Mouse (Mus musculus) kidney, embryonic 14.5 days (tissue): ENCODE measurements around the gene Nlrc5. TPM values are rescaled to one million over a fixed set of nuclear protein-coding genes. Genes with fewer than 3 reads are reported as not detected.

Experiments
- ATAC-seq: fragments of 200-750 bp; cut with Nextera tagmentation; 2 replicates; pipeline ENCODE4 v1.8.0; 2017; ENCODE audit warnings: moderate number of reproducible peaks, mild to moderate bottlenecking, moderate TSS enrichment, moderate library complexity; ENCODE audit not compliant: low FRiP score, low TSS enrichment
- H3K27ac ChIP-seq: fragments of 300-500 bp; sonication (generic); 2 replicates; pipeline ENCODE4 v1.5.1; 2014; ENCODE audit warnings: low read depth, mild to moderate bottlenecking, low read length, moderate library complexity, mixed read lengths
- H3K27me3 ChIP-seq: fragments of 300-500 bp; sonication (generic); 2 replicates; pipeline ENCODE4 v1.6.1; 2014; ENCODE audit warnings: mild to moderate bottlenecking, low read length; ENCODE audit not compliant: control insufficient read depth, insufficient read depth
- H3K36me3 ChIP-seq: fragments of 300-500 bp; sonication (generic); 2 replicates; pipeline ENCODE4 v1.6.1; 2014; ENCODE audit warnings: low read length, mixed read lengths; ENCODE audit not compliant: control insufficient read depth, insufficient read depth
- H3K4me1 ChIP-seq: fragments of 300-500 bp; sonication (generic); 2 replicates; pipeline ENCODE4 v1.6.1; 2014; ENCODE audit warnings: low read length, mixed read lengths; ENCODE audit not compliant: control insufficient read depth, insufficient read depth
- H3K4me2 ChIP-seq: fragments of 300-500 bp; sonication (generic); replicated peaks from 2 replicates; pipeline ENCODE4 v1.6.1; 2014; ENCODE audit warnings: low read depth, mild to moderate bottlenecking, low read length
- H3K4me3 ChIP-seq: fragments of 300-500 bp; sonication (generic); 2 replicates; pipeline ENCODE4 v1.5.1; 2014; ENCODE audit warnings: mild to moderate bottlenecking, low read length
- H3K9ac ChIP-seq: fragments of 300-500 bp; sonication (generic); 2 replicates; pipeline ENCODE4 v1.6.1; 2014; ENCODE audit warnings: low read depth, mild to moderate bottlenecking, low read length, moderate library complexity
- H3K9me3 ChIP-seq: fragments of 300-500 bp; sonication (generic); 2 replicates; pipeline ENCODE4 v1.6.1; 2016; ENCODE audit warnings: low read length; ENCODE audit not compliant: control insufficient read depth
- WGBS: fragments of 180-500 bp; shearing (Covaris S2); extraction: QIAGEN DNeasy Blood & Tissue Kit; methylation state at CpG from one replicate; pipeline ENCODE4 v1.1.7; 2014; 5-methylcytosine and 5-hydroxymethylcytosine counted together
- polyA plus RNA-seq: library from polyadenylated mRNA; unstranded; fragments of >200 nt; fragmentation: Nextera tagmentation; extraction: Ambion mirVana; gene quantifications from 2 replicates; pipeline ENCODE4 v1.2.1, GENCODE M21; 2014

Gene Nlrc5
- polyA plus RNA-seq, 1 experiment from 2014 or later, result 0.70 TPM

DNA sequence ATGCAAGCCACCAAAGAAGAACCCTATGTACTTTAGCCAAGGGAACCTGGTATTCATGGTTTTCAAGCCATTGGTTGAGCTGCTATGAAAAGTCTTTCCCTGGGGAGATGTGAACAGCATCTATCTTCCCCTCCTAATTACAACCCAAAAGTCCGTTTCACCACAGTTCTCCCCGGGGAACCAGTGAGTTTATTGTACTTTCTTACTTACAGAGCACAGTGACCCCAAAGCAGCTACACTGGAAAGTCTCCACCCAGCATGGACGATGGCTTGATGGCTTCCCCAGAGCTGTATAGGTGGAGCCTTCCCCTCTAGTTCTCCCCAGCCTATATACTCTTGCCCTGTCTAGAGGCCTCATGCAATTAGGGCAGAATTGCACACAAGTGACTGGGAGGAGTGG, 1.9 kb upstream of the Nlrc5 start:
- ATAC-seq, result no peak
- Histone ChIP-seq H3K9ac (no peak overlapping the region), H3K4me1 (no peaks in the 10 kb centered on the region), H3K36me3 (no peaks in the 10 kb centered on the region), H3K4me3 (no peak overlapping the region), H3K27me3 (peaks cover 10% of the 10 kb centered on the region; the same call in 1 of the 2 replicates), H3K4me2 (no peak overlapping the region), H3K27ac (no peak overlapping the region), H3K9me3 (no peaks in the 10 kb centered on the region)
- WGBS, result 64% methylated on average over 3 of the region's 3 CpGs

DNA sequence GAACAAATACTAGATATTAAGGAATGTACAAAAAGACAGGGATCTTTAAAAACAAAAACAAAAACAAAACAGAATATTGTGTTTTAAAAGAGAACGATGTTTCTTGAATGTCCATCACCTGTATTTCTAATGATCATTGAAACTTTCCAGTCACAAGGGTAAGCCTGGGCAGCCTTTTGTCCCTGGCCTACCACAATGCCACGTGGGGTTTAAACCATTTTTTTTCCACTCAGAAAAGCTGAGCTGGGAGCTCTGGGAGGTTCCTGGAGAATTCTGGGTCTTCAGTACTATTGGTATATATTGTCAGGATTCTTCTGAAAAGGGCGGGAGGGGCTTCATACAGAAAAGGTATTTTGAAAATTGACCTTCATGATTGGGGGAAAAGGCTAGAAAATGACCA, 802 bp downstream of the Nlrc5 start:
- 83% methylated on average over 3 of the region's 3 CpGs for WGBS
- no peak overlapping the region for H3K4me2 ChIP-seq
- no peak overlapping the region for H3K27ac ChIP-seq
- no peaks in the 10 kb centered on the region for H3K4me1 ChIP-seq
- H3K27me3 ChIP-seq, result peaks cover 10% of the 10 kb centered on the region; the same call in 1 of the 2 replicates
- H3K36me3 ChIP-seq, result no peaks in the 10 kb centered on the region
- no peak overlapping the region for H3K9ac ChIP-seq
- no peak overlapping the region for H3K4me3 ChIP-seq
- ATAC-seq, result no peak
- H3K9me3 ChIP-seq, result no peaks in the 10 kb centered on the region

DNA sequence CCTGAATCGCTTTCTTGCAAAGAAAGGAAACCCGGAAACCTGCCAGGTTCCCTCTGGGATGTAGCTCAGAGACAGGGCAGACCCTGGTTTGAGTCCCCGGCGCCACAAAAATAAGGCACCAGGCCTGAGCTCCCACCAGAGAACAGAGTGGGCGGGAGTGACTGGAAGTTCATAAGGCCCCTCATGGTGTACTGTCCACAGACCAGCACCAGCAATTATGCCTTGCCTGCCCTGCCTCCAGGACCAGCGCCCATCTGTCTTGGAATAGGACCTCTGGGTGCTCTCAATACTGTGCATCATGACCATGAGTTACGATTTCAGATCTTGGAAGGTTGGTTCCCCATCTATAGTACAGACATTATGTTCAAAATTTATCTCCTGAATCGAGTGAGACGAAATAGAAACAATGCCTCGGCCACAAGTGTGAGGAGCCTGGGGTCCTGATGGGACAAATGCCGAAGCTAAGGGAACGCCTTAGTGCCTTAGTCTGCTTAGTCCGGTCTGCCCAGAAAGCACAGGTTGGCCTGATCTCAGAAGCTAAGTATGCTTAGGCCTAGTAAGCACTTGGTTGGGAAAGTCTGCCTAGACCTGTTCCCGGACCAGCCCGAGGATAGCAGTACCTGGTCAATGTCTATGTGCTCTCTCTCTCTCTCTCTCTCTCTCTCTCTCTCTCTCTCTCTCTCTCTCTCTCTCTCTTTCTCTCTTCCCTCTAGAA, 1.4 kb downstream of the Nlrc5 start:
- no peak overlapping the region for H3K9ac ChIP-seq
- H3K4me3 ChIP-seq, result no peak overlapping the region
- H3K9me3 ChIP-seq, result no peaks in the 10 kb centered on the region
- H3K27ac ChIP-seq, result no peak overlapping the region
- no peaks in the 10 kb centered on the region for H3K4me1 ChIP-seq
- no peak for ATAC-seq
- no peak overlapping the region for H3K4me2 ChIP-seq
- no peaks in the 10 kb centered on the region for H3K36me3 ChIP-seq
- 90% methylated on average over 15 of the region's 15 CpGs for WGBS
- peaks cover 10% of the 10 kb centered on the region; the same call in 1 of the 2 replicates for H3K27me3 ChIP-seq

DNA sequence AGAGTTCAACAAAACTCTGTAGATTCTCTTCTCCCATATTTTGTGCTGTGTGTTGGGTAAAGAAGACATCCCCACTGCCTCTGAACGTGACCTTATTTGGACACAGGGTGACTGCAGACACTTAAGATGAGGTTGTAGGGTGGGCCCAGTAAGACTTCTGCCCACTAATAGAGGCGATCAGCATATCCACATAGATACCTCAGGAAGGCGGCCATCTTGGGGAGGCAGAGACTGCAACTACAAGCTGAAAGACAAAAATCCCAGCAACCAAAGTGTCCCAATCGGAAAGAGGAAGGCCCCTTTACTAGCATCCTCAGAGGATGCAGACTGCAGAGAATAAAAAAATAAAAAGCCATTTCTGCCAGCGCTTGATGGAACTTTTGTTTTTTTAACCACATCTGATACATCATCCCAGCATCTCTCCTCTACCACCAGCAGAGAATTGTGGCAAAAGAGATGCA, 2.0 kb downstream of the Nlrc5 start:
- Histone ChIP-seq H3K9me3 (no peaks in the 10 kb centered on the region), H3K4me2 (no peak overlapping the region), H3K27me3 (peaks cover 10% of the 10 kb centered on the region; the same call in 1 of the 2 replicates), H3K4me1 (no peaks in the 10 kb centered on the region), H3K27ac (no peak overlapping the region), H3K36me3 (no peaks in the 10 kb centered on the region), H3K4me3 (no peak overlapping the region), H3K9ac (no peak overlapping the region)
- 89% methylated on average over 5 of the region's 5 CpGs for WGBS
- no peak for ATAC-seq

DNA sequence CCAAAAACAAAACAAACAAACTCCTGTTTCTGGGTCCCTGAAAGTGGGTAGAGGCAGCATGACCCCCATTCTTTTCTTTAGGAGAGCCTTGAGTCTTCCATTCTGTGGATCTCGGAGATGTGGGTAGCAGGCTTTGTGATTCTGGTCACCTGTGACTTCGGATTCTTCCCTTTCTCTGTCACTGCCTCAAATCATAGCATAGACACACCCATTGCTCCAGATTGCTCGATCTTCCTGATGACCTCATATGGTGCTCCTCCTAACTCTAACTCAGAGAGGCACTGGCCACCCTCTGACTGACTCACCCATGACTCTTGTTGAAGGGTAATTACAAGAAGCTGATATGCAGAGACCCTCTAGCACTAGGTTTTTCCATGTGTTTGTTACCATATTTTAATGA, 2.7 kb downstream of the Nlrc5 start:
- no peaks in the 10 kb centered on the region for H3K4me1 ChIP-seq
- no peak overlapping the region for H3K4me3 ChIP-seq
- H3K27me3 ChIP-seq, result peaks cover 10% of the 10 kb centered on the region; the same call in 1 of the 2 replicates
- no peak overlapping the region for H3K9ac ChIP-seq
- 75% methylated on average over 3 of the region's 3 CpGs for WGBS
- no peaks in the 10 kb centered on the region for H3K9me3 ChIP-seq
- H3K36me3 ChIP-seq, result no peaks in the 10 kb centered on the region
- no peak for ATAC-seq
- no peak overlapping the region for H3K4me2 ChIP-seq
- no peak overlapping the region for H3K27ac ChIP-seq

DNA sequence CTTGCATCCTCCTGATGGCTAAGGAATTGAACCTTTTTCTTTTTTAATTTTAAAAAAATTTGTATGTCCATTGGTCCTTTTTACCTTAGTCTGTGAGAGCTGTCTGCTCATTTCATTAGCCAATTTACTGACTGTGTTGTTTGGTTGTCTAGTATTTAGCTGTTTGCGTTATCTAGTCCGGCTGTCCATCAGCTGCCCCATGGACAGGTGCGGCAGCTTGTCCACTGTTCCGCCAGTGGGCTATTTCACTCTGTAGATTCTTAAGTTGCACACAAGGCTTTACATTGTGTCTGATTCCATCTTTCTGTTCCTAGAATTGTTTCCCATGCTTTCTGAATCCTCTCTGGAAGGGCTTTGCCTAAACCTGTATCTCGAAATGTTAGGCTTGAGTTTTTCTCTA, 4.5 kb downstream of the Nlrc5 start:
- no peaks in the 10 kb centered on the region for H3K4me1 ChIP-seq
- ATAC-seq, result no peak
- WGBS, result 91% methylated on average over 5 of the region's 5 CpGs

DNA sequence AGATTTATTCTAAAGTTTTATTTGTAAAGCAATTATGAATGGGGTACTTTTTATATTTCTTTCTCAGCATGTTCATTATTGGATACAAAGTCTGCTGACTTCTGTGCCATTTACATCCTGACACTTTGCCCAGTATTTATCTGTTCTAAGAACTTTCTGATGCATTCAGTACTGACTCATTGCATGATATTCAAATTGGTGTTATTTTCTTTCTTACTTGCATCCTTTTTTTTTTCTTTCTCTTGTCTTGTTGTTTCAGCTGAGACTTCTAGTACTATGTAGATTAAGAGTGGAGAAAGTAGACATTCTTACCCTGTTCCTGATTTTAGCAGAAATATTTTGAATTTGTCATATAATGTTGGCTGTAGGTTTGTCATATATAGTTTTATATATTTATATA, 5.5 kb downstream of the Nlrc5 start:
- no peak overlapping the region for H3K4me2 ChIP-seq
- H3K36me3 ChIP-seq, result no peaks in the 10 kb centered on the region
- no peak for ATAC-seq
- no peak overlapping the region for H3K4me3 ChIP-seq
- H3K9me3 ChIP-seq, result no peaks in the 10 kb centered on the region
- no peaks in the 10 kb centered on the region for H3K27me3 ChIP-seq
- H3K9ac ChIP-seq, result no peak overlapping the region
- H3K4me1 ChIP-seq, result no peaks in the 10 kb centered on the region
- no peak overlapping the region for H3K27ac ChIP-seq

More for the DNA sequence above, 4.5 kb downstream of the Nlrc5 start:
- Histone ChIP-seq H3K27ac (no peak overlapping the region), H3K4me2 (no peak overlapping the region), H3K27me3 (peaks cover 7% of the 10 kb centered on the region; the same call in 1 of the 2 replicates), H3K9ac (no peak overlapping the region), H3K9me3 (no peaks in the 10 kb centered on the region), H3K36me3 (no peaks in the 10 kb centered on the region), H3K4me3 (no peak overlapping the region)

DNA sequence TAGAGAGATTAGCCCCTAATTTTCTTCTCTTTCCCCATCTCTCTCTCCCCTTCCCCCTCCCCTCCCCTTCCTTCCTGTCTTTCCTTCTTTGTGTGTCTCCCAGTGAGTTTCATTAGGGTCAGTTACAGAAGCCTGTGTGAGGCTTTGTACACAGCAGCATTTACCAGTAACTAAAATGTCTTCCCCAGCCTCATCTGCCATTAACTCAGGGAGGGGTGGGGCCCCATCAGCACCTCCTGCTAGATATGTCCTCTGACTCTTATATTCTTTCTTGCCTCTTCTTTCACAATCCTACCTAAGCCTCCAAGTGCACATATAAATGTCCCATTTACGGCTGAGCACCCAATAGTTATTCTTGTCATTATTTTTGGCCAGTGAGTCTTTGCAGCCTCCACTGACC, 6.2 kb downstream of the Nlrc5 start:
- WGBS, result 80% methylated on average over 1 of the region's 1 CpGs
- ATAC-seq, result no peak
- Histone ChIP-seq H3K4me1 (no peaks in the 10 kb centered on the region), H3K9me3 (no peaks in the 10 kb centered on the region), H3K36me3 (no peaks in the 10 kb centered on the region), H3K27ac (no peak overlapping the region), H3K4me2 (no peak overlapping the region), H3K4me3 (no peak overlapping the region), H3K27me3 (no peaks in the 10 kb centered on the region), H3K9ac (no peak overlapping the region)

DNA sequence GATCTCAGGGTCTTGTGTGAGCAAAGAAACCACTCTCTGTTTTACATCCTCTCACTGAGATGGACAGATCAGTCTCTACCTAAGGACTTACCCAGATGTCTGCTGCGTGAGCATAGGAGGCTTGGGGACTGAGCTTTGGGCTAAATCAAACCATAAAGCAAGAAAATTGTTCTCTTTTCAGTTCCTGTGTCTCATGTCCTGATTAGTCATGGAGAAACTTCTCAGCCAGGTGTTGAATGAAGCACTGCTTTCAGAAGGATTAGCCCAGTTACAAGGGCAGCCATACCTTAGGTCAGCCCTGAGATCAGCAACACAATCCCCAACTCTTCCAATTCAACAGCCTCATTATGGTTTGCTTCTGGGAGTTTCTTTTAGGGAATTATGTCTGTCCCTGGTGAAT, 7.5 kb downstream of the Nlrc5 start:
- H3K9ac ChIP-seq, result no peak overlapping the region
- H3K4me2 ChIP-seq, result no peak overlapping the region
- H3K4me1 ChIP-seq, result no peaks in the 10 kb centered on the region
- H3K9me3 ChIP-seq, result no peaks in the 10 kb centered on the region
- H3K4me3 ChIP-seq, result no peak overlapping the region
- 93% methylated on average over 1 of the region's 1 CpGs for WGBS
- no peaks in the 10 kb centered on the region for H3K36me3 ChIP-seq
- ATAC-seq, result no peak
- no peaks in the 10 kb centered on the region for H3K27me3 ChIP-seq
- H3K27ac ChIP-seq, result no peak overlapping the region
